Mouse (Mus musculus): ENCODE data around the gene Chst15.
A peak's percentile ranks its signal among the peaks of the same experiment; 100 is the strongest.

The Chst15 gene

GRCm38 (mm10) chr7:132223452-132224141, 93.4 kb downstream of the Chst15 start:
- no peak for DNase-seq (ENCODE audit: low spot score)

DNA sequence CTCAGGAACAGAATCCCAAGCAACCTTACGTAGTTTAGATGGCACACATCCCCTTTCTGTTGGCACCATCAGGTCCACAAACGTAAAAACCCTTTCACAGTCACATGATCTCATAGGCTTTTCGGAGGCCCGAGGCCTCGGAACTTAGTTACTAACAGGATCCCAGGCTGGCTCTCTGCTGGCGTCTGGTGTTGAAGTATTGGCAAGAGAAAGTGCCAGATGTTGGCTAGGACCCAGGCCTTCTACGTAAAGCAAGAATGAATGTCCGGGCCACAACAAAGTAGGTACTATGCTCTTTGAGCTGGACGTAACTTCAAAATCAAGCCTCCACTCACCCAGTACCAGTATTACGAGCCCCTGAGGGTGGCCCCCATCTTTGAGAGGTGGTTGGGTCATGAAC, 103.0 kb downstream of the Chst15 start:
- DNase-seq (ENCODE audit: low spot score), result no peak

- DNase-seq (ENCODE audit: low spot score), result peak; percentile 28
Measured at GRCm38 (mm10) chr7:132213460-132213859, 103.6 kb downstream of the Chst15 start.

DNA sequence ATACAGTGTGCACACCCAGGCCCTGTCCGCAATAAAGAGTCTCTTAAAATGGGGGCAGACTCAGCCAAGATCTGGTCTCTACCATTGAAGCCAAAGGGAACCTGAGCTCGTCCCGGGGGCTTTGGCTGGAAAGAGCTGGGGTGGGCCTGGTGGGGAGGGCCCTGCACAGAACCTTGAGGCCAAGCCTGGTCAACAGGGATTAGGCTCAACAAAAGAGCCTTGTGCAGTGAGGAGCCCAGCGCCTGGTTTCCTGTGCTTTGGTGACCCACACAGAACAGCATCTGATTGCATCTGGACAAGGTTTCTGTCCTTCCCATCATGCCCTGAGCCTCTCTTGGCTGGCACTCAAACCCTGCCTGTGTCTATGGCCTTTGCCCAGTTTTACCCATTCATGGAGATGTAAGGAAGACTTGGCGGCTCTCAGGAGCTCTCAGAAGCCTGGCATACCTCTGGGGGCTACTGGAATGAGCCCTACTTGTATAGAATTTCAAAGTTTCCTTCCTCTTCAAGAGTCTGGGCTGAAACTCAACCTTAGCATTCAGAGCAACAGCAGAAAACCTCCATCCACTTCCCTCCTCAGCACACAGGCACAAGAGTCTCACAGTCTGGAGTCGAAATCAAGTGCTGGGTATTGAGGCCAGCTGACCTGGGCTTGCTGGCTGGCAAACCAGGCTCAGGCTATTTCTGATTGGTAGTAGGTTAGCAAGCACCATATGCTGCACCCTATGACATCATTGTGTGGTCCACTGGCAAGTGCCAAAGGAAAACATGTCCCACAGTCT, 104.9 kb downstream of the Chst15 start:
- DNase-seq (ENCODE audit: low spot score), result no peak

GRCm38 (mm10) chr7:132210616-132211015, 106.4 kb downstream of the Chst15 start:
- no peak for DNase-seq (ENCODE audit: low spot score)

DNA sequence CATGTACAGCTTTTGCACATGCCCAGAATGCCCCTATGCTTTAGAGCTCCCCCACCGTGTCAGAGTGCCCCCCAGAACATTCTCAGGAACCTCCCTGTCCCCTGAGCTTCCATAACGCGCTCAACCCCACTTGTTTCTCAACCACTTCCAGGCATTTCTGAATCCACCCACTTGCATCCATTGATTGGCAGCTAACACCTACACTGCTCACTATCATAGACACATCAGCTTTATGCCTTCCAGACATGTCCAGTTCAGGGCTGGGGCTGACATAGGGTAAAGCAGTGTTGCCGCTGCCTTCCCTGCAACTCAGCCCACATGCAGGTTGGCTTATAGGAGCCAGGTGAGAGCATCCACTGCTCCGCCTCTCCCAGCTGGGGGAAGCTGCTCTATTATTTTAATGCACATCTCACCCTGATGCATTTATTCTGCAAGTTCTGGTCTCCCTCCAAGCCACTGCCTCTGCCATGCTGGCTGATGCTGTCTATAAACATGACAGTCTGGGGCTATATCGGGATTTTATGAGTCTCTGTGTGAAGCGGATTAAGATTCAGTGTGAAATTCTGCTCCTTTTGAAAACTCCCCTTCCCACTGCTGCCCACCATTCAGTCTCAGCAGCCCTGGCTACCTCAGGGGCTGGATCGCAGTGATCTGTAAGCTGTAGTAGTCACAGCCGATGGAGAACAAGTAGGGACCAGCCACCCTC, 107.9 kb downstream of the Chst15 start:
- no peak for DNase-seq (ENCODE audit: low spot score)

DNA sequence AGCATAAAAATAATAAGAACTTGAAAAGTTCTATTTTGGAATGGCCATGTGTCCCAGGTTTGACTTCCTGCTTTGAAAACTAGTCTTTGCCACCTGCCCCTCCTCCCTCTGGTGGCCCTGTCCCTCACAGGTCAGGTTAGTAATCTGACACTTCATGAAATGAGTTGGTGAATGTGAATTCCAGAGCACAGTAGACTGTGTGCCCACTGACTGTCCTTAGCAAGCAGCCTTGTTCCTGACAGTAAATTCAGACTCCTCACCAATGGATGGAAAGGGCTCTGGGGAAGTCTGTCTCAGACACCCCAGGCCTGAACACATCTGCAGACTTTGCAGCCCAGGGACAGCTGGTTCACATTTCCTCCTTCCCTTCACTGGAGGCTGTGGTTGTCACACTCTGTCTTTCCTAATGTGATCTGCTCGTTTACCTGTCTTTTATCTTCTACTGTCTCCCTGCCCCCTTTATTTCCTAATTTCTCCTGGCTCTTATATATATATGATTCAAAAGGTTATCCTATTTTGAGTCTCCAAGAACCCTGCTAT, 112.9 kb downstream of the Chst15 start:
- no peak for DNase-seq (ENCODE audit: low spot score)

GRCm38 (mm10) chr7:132199686-132200085, 117.3 kb downstream of the Chst15 start:
- DNase-seq (ENCODE audit: low spot score), result no peak

DNA sequence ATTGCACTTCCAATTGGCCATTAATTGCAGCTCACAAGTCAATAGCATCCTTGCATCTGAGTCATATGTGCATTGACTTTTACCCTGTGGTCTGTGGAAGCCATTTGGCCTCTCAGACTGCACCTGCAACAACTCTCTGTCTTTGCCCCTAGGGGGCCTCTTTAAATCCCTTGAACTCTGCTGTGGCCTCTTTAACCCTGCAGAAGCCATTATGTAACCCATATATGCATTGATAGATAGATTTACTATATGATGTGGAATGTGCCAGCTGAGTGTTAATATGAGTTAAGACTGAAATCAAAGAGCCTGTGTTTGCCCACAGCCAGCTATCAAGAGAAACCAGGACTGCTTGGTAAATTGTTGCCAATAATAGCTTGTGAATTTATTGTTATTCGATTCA, 118.2 kb downstream of the Chst15 start:
- DNase-seq (ENCODE audit: low spot score), result no peak

DNA sequence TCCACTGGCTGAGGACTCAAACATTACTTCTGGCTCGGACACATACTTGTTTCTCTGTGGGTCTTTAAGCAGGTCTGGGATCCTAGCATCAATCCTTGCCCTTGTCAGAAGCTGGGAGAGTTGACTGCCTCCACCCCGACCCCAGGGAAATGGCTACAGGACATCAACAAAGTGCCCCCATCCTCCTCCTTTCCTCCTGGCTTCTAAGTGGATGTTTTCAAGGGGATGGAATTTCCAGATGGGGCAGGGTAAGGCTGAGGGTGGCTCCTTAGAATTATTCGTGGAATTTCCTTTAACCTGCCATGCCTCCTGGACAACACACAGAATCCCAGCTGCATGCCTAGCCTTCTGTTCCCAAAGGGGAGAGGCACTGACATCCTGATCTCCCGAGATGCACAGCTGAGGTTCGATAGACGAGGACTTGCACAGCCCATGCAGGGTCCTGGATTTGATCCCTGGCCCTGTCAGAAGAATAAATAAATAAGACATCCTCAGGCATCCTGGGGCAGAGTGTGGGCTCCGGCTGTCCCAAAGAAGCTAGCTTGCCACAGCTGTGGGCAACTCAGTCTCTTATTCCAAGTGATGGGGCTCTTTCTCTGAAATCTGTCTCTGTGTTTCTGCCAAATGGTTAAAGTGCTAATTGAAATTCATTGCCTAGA, 119.1 kb downstream of the Chst15 start:
- no peak for DNase-seq (ENCODE audit: low spot score)

GRCm38 (mm10) chr7:132196581-132196980, 120.4 kb downstream of the Chst15 start:
- DNase-seq (ENCODE audit: low spot score), result no peak

DNA sequence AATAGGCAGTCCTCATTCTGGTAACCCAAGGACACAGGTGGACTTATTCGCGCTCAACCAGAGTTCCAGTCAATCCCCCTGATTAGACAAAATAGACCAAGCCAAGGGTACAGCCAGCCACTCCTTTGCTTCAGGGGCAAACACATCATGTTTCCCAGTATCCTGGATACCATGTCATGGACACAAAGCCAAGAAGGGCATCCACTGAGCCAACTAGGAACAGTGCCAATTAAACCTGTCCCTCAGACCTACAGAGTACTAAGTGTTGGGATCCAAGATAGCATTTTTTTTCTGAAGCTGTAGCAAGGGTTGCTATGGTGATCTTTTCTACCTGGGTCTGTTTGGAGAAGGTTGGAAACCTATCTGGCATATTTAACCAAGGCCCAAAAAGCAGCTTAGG, 123.4 kb downstream of the Chst15 start:
- no peak for DNase-seq (ENCODE audit: low spot score)

DNA sequence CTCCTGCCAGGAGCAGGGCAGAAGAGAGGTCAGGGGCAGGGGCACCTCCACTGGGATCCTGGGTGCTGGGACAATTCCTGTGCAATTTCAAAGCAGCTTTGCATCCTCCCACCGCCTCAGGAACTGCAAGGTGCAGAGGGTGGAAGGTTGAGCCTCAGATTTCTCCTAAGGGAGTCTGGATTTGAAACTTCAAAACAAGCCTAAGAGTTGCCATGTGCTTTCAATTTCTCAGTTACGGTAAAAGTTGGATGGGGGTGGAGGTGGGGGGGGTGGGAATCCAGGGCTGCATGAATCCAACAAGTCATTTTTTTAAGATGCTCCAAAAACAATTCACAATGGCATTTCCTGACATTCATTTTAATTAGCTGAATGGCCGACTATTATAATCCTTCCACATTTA, 129.6 kb downstream of the Chst15 start:
- no peak for DNase-seq (ENCODE audit: low spot score)
